Mouse (Mus musculus): Measurements from ENCODE around the gene Gsto2.

GRCm38 (mm10) chr19:47890489-47891130 lies 25.3 kb downstream of the Gsto2 start:
- TF ChIP-seq GATA1 (IDR thresholded peaks at IDR 0.05; ENCODE audit: low read length): no peak
- no peak for TF ChIP-seq TAL1 (IDR thresholded peaks at IDR 0.05; ENCODE audit: low read length)

Data from erythroblast, embryonic 14.5 days (primary cell).